Mouse (Mus musculus): ENCODE data around the gene Rpap3. TPM values are rescaled to one million over a fixed set of nuclear protein-coding genes. Genes with fewer than 3 reads are reported as not detected.

Rpap3 gene
- total and polyA plus RNA-seq, 3 experiments: 84.4 to 98.4 (median 85.7) TPM

GRCm38 (mm10) chr15:97723536-97724345 is 18.1 kb upstream of the Rpap3 start:
- DNase-seq (ENCODE audit: low read depth, low spot score): no peak
- Histone ChIP-seq H3K4me1 (ENCODE audit: control insufficient read depth in 1 of 2, insufficient read depth in 2 of 2, low read length in 2 of 2) (no peaks in the 10 kb centered on the region), H3K9ac (ENCODE audit: control insufficient read depth, low read depth, low read length, poor library complexity, severe bottlenecking) (no peak overlapping the region), H3K79me2 (ENCODE audit: control insufficient read depth, insufficient read depth, low read length, poor library complexity) (no peaks in the 10 kb centered on the region), H3K27me3 (ENCODE audit: control insufficient read depth in 1 of 2, insufficient read depth in 2 of 2, low read length in 2 of 2) (peaks cover 32 to 49% of the 10 kb centered on the region in 2 experiments), H3K36me3 (ENCODE audit: control insufficient read depth in 1 of 2, insufficient read depth in 2 of 2, low read length in 2 of 2) (no peaks in the 10 kb centered on the region), H3K9me3 (replicated peaks; ENCODE audit: insufficient read depth, low read length) (no peaks in the 10 kb centered on the region), H3K27ac (ENCODE audit: control insufficient read depth, low read depth, low read length) (no peak overlapping the region), H3K4me3 (ENCODE audit: control insufficient read depth in 1 of 2, insufficient read depth in 1 of 2, low read depth in 2 of 2, low read length in 2 of 2) (no peak overlapping the region)
- TF ChIP-seq JUND (IDR thresholded peaks at IDR 0.05; ENCODE audit: low read depth, low read length): no peak
- TF ChIP-seq NRF1 (IDR thresholded peaks at IDR 0.05; ENCODE audit: insufficient read depth, low read depth, low read length, poor library complexity, severe bottlenecking): no peak

DNA sequence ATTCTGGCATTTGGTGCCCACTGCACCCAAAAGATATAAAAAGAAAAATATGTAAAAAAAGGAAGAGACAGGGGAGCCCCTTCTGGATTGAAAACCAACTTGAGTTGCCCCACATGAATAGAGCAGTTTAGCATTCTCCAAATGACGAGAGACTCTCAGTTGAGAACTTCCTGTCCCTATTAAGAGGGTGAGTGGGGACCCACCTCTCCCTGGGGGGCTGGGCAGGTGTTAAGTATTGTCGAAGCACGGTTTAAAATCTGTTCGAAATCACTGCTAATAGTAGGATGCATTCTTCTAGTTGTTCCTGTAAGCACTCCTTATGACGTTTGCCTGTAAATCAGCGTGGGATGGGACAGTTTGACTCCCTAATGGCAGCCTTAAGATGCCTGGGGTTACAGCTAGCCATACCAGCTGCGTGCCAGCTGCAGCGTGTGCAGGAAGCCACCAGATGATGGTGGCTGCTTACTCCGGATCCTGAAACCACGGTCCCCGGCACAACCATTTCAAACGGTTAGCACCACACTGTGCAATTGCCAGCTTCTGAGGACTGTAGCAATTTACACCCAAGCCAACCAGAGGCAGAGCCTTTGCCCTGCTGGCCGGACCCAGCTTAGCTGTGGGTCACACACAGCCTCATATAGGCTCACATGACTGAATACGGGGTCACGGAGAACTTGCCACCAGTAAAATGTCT is 15.5 kb upstream of the Rpap3 start:
- Histone ChIP-seq H3K27ac (ENCODE audit: control insufficient read depth, low read depth, low read length) (no peak overlapping the region), H3K9me3 (replicated peaks; ENCODE audit: insufficient read depth, low read length) (no peaks in the 10 kb centered on the region), H3K79me2 (ENCODE audit: control insufficient read depth, insufficient read depth, low read length, poor library complexity) (no peaks in the 10 kb centered on the region), H3K4me1 (ENCODE audit: control insufficient read depth in 1 of 2, insufficient read depth in 2 of 2, low read length in 2 of 2) (peaks cover under 1 to 11% of the 10 kb centered on the region in 2 experiments; a peak in 3 of 4 replicates), H3K4me3 (ENCODE audit: control insufficient read depth in 1 of 2, insufficient read depth in 1 of 2, low read depth in 2 of 2, low read length in 2 of 2) (no peak overlapping the region), H3K36me3 (ENCODE audit: control insufficient read depth in 1 of 2, insufficient read depth in 2 of 2, low read length in 2 of 2) (peaks cover 0 to 12% of the 10 kb centered on the region in 2 experiments; a peak in 2 of 4 replicates), H3K9ac (ENCODE audit: control insufficient read depth, low read depth, low read length, poor library complexity, severe bottlenecking) (no peak overlapping the region), H3K27me3 (ENCODE audit: control insufficient read depth in 1 of 2, insufficient read depth in 2 of 2, low read length in 2 of 2) (peaks cover 13 to 24% of the 10 kb centered on the region in 2 experiments)
- DNase-seq (ENCODE audit: low read depth, low spot score): no peak
- TF ChIP-seq CTCF (IDR thresholded peaks at IDR 0.05 in 2 of 3, conservative IDR thresholded peaks at IDR 0.05 in 1 of 3; ENCODE audit: control insufficient read depth in 1 of 3, insufficient read depth in 1 of 3, low read depth in 2 of 3, low read length in 3 of 3, poor library complexity in 1 of 3, severe bottlenecking in 1 of 3) (no peak), KAT2A (conservative IDR thresholded peaks at IDR 0.05; ENCODE audit: low read depth, low read length) (no peak), CHD2 (IDR thresholded peaks at IDR 0.05; ENCODE audit: low read length) (no peak), RAD21 (IDR thresholded peaks at IDR 0.05; ENCODE audit: low read depth, low read length) (no peak), CHD1 (IDR thresholded peaks at IDR 0.05; ENCODE audit: low read depth, low read length) (no peak), HCFC1 (IDR thresholded peaks at IDR 0.05; ENCODE audit: low read depth, low read length) (no peak)

DNA sequence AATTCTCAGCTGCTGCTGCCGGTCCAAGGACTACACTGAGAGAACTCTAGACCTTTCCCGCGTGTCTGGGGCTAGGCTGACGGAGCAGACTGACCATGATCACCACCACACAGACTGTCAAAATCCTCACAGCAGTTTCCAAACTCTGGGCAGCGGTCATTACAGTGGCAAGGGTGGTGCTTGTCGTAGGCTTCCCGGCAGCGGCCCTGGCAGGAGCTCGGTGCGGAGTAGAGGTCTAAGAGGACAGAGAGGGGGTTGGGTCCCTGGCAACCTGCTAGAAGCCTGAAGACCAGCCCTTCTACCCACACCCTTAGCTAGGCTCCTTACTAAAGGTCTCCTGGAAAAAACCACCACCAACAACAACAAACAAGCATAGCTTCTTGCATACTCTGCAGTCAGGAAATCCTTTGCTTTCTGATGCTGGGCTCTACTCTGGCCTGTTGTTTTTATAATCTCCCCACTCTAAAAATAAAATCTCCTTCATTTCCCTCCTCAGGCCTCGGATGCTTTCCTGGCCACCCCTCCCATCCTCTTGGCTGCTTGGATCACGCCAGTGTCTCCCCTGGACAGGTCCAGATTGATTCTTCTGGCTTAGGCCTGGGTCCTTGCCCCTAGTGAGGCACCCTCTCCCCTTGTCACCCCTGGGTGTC is 14.5 kb upstream of the Rpap3 start:
- peaks cover 0 to 20% of the 10 kb centered on the region in 2 experiments; a peak in 2 of 4 replicates for H3K36me3 ChIP-seq (ENCODE audit: control insufficient read depth in 1 of 2, insufficient read depth in 2 of 2, low read length in 2 of 2)
- H3K9ac ChIP-seq (ENCODE audit: control insufficient read depth, low read depth, low read length, poor library complexity, severe bottlenecking): no peak overlapping the region
- H3K4me3 ChIP-seq (ENCODE audit: control insufficient read depth in 1 of 2, insufficient read depth in 1 of 2, low read depth in 2 of 2, low read length in 2 of 2): no peak overlapping the region
- peaks cover 10 to 14% of the 10 kb centered on the region in 2 experiments for H3K27me3 ChIP-seq (ENCODE audit: control insufficient read depth in 1 of 2, insufficient read depth in 2 of 2, low read length in 2 of 2)
- H3K4me1 ChIP-seq (ENCODE audit: control insufficient read depth in 1 of 2, insufficient read depth in 2 of 2, low read length in 2 of 2): peaks cover 4 to 19% of the 10 kb centered on the region in 2 experiments; a peak in 3 of 4 replicates
- no peaks in the 10 kb centered on the region for H3K9me3 ChIP-seq (replicated peaks; ENCODE audit: insufficient read depth, low read length)
- no peak for DNase-seq (ENCODE audit: low read depth, low spot score)
- H3K79me2 ChIP-seq (ENCODE audit: control insufficient read depth, insufficient read depth, low read length, poor library complexity): no peaks in the 10 kb centered on the region
- no peak overlapping the region for H3K27ac ChIP-seq (ENCODE audit: control insufficient read depth, low read depth, low read length)
- TF ChIP-seq CTCF (IDR thresholded peaks at IDR 0.05 in 2 of 3, conservative IDR thresholded peaks at IDR 0.05 in 1 of 3; ENCODE audit: control insufficient read depth in 1 of 3, insufficient read depth in 1 of 3, low read depth in 2 of 3, low read length in 3 of 3, poor library complexity in 1 of 3, severe bottlenecking in 1 of 3): no peak
- no peak for TF ChIP-seq RCOR1 (IDR thresholded peaks at IDR 0.05; ENCODE audit: low read depth, low read length)
- TF ChIP-seq EP300 (IDR thresholded peaks at IDR 0.05; ENCODE audit: low read depth in 1 of 2, low read length in 2 of 2): no peak
- TF ChIP-seq SMC3 (IDR thresholded peaks at IDR 0.05; ENCODE audit: low read depth, low read length): no peak
- no peak for TF ChIP-seq ETS1 (IDR thresholded peaks at IDR 0.05; ENCODE audit: low read depth, low read length)
- no peak for TF ChIP-seq RAD21 (IDR thresholded peaks at IDR 0.05; ENCODE audit: low read depth, low read length)
- TF ChIP-seq POLR2AphosphoS2 (IDR thresholded peaks at IDR 0.05; ENCODE audit: low read length): no peak
- no peak for TF ChIP-seq MYC (IDR thresholded peaks at IDR 0.05; ENCODE audit: low read depth, low read length)
- no peak for TF ChIP-seq ZMIZ1 (IDR thresholded peaks at IDR 0.05; ENCODE audit: low read depth, low read length)
- TF ChIP-seq SIN3A (IDR thresholded peaks at IDR 0.05; ENCODE audit: low read length): no peak
- TF ChIP-seq GATA1 (IDR thresholded peaks at IDR 0.05; ENCODE audit: low read depth, low read length): no peak
- no peak for TF ChIP-seq UBTF (IDR thresholded peaks at IDR 0.05; ENCODE audit: borderline replicate concordance, insufficient read depth, low read depth, low read length)
- no peak for TF ChIP-seq MAZ (IDR thresholded peaks at IDR 0.05; ENCODE audit: low read depth, low read length)
- TF ChIP-seq TAL1 (IDR thresholded peaks at IDR 0.05; ENCODE audit: low read length): no peak
- TF ChIP-seq MXI1 (IDR thresholded peaks at IDR 0.05; ENCODE audit: low read depth, low read length): no peak
- no peak for TF ChIP-seq MYB (IDR thresholded peaks at IDR 0.05; ENCODE audit: low read depth, low read length)
- no peak for TF ChIP-seq CHD2 (IDR thresholded peaks at IDR 0.05; ENCODE audit: low read length)
